Mouse (Mus musculus) cerebellum, postnatal 14 days (tissue): ENCODE data around the gene Pilra.
"Not testable (repeated sequence)": the region's sequence is repeated elsewhere in the genome, so short reads cannot be mapped to it uniquely, and the experiment has no call there.

Experiments used
- DNase-seq, 2 experiments: peaks; one replicate each; pipeline ENCODE4 v3.0.0; 2021; ENCODE audit warnings: mixed read lengths in 2 of 2

Pilra gene

GRCm38 (mm10) chr5:137835966-137836520 lies at the start of gene Pilra:
Gene Pilra, minus strand, starts transcription at chr5:137836281.
- not testable (repeated sequence) for DNase-seq

- no peak for DNase-seq
Measured at GRCm38 (mm10) chr5:137883345-137883744, 47.3 kb upstream of the Pilra start.

DNA sequence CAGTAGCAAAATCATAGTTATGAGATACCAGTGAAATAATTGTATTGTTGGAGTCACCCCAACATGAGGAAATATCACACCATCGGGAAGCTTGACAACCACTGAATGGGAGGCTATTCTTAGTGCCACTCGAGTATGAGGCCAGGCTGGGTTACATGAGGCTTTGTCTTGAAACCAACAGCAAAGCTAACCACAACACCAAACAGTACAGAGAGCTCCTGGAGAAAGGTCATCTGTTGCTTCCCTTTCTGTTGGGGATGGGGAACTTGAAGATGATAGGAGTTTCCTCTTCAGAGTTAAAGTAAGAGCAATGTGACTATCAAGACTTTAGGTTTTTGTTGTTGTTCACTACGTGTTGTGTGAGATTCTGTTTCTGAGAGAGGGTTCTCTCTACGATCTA lies 46.8 kb upstream of the Pilra start:
- DNase-seq, result no peak

- peak; percentile 9 to 12 for DNase-seq
Measured at GRCm38 (mm10) chr5:137877860-137878259, 41.8 kb upstream of the Pilra start.

- DNase-seq, result no peak
Measured at GRCm38 (mm10) chr5:137875054-137875453, 39.0 kb upstream of the Pilra start.

- DNase-seq, result not testable (repeated sequence)
Measured at GRCm38 (mm10) chr5:137872381-137872702, 36.3 kb upstream of the Pilra start.

DNA sequence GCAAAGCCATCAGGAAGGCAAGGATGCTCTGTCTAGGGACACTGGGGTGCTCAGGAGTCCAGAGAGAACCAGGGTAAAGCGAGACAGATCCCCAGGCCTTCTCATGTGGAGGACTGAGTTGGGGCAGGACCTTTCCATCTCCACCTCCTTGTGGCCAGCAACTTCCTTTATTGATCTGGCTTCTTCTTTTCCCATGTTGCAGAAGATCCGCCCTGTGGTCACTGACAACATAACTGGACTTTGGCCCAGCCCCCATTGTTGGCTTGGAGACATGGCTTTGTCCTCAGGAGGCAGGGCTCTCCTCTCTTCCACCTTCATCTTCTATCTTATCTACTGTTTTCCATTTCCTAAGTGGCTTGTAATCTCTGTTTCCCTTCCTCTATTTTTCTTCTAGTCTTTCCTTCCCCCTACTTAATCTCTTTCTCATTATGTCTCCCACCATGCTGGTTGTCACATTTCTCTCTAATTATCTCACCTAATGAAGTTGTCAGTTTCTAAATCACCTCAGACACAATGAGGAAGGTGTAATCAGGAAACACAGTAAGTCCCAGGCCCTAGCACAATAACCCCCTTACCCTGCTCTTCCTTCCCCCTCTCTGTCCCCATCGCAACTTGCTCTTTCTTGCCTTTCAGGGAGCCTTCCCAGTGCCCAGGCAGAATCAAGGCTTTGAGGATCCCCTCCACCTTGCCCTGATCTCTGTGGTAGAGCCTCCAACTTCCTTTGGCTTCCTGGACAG lies 35.7 kb upstream of the Pilra start, which contains the start of gene Pilrb2:
Pilrb2 (minus strand) TSS at position 172 of the 737 bp plus-strand sequence.
- not testable (repeated sequence) for DNase-seq

- not testable (repeated sequence) for DNase-seq
Measured at GRCm38 (mm10) chr5:137868600-137868999, 32.5 kb upstream of the Pilra start.

DNA sequence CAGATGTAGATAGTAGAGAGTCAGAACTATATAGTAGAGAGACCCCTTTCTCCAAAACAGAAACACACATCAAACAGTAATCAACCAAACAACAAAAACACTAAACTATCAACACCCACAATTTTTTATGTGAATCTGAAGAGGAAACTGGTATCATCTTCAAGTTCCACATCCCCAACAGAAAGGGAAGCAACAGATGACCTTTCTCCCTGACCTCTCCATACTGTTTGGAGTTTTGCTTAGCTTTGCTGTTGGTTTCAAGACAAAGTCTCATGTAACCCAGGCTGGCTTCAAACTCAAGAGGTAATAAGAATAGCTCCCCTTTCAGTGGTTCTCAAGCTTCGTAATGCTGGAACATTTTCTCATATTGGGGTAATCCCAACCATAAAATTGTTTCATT lies 27.9 kb upstream of the Pilra start:
- not testable (repeated sequence) for DNase-seq

GRCm38 (mm10) chr5:137857960-137858710 lies 22.1 kb upstream of the Pilra start, which contains the start of gene Pilrb1:
Gene Pilrb1, minus strand, starts transcription at chr5:137858106.
- DNase-seq, result not testable (repeated sequence)

DNA sequence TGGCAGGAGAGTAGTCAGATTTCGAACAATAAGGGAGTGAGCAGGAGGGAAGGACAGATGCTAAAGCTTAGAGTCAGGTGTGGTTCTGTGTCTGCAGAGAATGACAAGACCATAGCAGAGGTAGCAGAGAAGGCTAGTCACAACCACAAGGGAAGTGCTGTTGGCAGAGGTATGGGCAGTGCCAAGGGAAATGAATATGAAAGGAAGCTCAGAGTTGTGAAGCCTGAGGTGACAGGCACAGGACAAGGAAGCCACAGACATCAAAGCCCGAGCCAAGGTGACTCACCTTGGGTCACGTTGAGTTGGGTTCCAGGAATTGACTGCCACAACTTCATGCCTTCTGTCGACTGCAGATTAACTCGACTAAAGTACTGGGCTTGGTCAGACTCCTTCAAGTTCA lies 20.8 kb upstream of the Pilra start:
- not testable (repeated sequence) for DNase-seq

DNA sequence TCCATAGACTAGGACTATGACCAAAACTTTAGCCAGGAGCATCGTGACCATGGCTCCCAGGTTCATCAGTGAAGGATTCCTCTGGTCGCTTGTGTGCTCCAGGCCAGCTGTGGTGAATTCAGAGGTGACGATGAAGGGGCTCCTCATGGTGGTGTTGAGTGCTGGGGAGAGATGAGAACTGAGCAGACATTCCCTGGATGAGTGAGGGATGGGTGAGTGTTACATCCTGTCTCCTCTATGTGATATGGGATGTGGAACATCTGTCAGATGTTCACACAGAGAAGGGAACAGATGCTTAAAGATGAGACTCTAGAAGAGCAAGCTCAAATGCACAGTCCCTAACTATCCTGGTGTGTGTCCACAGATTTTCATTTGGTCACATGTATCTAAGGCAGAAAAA lies 18.8 kb upstream of the Pilra start:
- not testable (repeated sequence) for DNase-seq

- DNase-seq, result not testable (repeated sequence)
Measured at GRCm38 (mm10) chr5:137850313-137850712, 14.2 kb upstream of the Pilra start.

DNA sequence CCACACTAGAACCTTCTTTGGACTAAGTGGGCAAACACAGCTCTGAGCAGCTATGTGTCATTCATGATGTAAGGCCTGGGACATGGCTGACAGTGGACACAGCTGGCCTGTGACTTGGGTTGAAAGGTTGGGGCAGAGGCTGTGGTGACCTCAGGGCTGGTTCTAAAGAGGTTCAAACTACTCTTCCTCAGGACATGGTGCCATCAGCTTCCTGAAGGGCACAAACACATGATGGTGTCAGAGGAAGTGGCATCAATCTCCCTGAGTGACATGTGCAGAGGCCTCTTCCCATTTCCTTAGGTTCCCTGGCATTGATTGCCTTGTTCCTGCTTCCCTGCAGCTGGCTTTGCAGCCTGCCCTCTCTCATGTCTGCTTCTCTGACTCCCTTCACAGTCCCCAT lies 1.0 kb upstream of the Pilra start:
- not testable (repeated sequence) for DNase-seq

GRCm38 (mm10) chr5:137836611-137837010 lies 530 bp upstream of the Pilra start:
- DNase-seq, result no peak

DNA sequence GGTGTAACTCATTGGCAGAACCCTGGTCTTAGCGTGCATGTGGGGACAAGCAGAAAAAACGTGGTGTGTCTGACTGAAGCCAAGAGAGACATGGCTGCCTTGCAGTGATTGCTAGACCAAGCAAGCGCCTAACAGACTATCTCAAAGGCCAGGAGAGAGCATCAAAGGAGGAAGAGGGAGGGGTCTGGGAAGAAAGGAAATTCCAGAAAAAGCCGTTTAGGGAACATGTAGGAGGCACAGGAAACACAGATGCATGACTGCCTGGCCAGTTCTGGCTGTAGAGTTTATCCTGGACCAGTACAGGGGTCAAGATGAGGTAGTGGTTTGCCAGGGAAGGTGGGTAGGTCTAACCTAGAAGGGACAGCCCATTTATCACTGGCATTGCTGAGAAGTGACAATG lies 2.6 kb downstream of the Pilra start:
- DNase-seq, result no peak

GRCm38 (mm10) chr5:137831506-137831905 lies 4.6 kb downstream of the Pilra start:
- DNase-seq, result no peak

DNA sequence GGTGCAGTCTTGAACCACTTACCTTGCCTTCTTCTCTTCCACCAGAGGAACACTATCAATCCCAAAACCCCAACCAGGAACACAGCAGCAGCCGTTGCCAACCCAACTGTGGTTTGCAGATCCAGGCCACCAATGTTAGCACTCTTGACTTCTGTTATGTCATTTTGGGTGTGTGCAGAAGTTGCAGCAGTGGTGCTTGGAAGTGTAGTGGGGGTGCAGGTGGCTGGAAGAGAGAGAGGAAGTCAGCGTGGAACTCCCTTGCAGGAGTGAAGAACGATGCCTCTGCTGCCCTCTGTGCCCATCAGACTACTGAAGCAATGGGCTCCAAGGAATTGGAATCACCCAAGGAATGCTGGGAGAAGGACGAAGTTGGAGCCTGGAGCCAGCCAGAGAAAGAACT lies 5.0 kb downstream of the Pilra start:
- no peak for DNase-seq

DNA sequence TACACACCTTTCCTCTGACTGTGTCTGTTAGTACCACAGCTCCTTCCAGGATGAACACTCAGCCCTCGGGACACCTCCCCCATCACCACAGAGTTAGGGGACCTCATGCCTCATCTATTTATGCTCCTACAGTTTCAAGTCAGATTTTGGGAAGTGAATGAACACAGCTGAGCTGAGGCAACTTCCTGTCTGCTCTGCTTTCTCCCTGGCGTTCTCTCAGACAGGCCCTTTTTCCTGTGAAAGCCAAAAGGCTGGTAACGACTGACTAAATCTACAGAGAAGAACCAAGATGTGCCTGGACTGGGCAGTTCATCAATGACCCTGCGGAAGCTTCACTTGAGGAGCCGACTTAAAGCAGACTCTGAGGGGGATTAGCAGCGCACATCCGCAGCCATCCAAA lies 5.8 kb downstream of the Pilra start:
- no peak for DNase-seq

GRCm38 (mm10) chr5:137828694-137829093 lies 7.4 kb downstream of the Pilra start:
- no peak for DNase-seq

- DNase-seq, result no peak
Measured at GRCm38 (mm10) chr5:137826421-137826820, 9.7 kb downstream of the Pilra start.

- DNase-seq, result no peak
Measured at GRCm38 (mm10) chr5:137825971-137826370, 10.1 kb downstream of the Pilra start.

DNA sequence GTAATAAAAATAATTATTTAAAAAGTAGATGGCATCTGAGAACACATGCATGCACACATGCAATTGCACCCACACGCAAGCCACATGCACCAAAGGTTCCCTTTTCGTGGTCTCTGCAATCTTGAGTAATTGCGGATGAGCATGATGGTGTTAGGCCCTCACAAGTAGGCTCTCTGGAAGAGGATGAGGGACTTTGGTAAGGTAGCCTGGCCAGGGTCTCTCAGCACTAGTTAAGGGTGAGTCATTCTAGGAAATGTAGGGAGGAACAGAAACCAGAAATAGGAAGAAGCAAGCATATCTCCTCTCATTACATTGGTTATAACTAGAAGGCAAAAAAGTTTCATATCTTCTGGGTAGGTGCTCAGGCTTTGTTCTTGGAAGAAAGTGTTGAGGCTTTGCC lies 11.1 kb downstream of the Pilra start:
- no peak for DNase-seq
